Mouse (Mus musculus): Measurements from ENCODE around the gene Ntm. TPM values are rescaled to one million over a fixed set of nuclear protein-coding genes. Genes with fewer than 3 reads are reported as not detected.

Ntm gene
- total RNA-seq, 2 experiments from 2014 or later: 132 to 134 TPM

DNA sequence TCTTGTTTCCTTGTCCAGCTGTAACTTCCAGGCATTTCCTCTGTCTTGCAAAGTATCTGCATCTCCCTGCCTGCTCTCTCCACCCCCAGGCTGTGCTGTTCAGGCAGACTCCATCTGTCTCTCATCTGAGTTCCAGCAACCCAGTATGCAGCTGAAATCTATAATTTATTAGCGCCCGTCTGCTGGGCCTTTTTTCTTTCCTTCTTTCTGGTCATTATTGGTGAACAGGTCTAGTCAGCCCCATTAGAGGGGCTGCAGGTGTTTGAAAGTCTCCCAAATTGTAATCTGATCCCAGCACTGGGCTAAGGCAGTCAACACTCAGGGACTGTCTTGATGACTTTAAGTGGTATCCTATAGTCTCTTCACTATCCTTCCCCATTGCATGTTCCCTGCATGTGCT, 352.1 kb downstream of the Ntm start:
- no peak for DNase-seq (ENCODE audit: extremely low spot score in 1 of 2, low spot score in 1 of 2)

DNA sequence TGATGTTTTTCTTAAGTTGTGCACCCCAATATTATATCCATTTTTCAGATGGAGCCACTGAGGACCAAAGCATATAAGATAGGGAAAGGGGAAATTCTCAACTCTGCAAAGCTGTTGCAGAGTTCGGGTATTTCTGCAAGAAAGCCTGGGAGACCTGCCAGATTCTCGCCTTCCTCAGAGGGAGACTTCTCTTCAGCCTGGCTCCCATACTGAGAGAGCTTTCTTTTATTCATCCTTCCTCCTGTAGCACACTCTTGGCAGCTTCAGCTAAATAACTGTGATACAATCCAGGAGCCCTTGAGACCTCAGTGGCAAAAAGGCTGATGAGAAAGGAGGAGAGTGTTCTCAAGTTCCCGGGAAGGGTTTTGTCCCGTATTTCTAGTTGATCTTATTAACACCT, 365.3 kb downstream of the Ntm start:
- no peak for DNase-seq (ENCODE audit: extremely low spot score in 1 of 2, low spot score in 1 of 2)

DNA sequence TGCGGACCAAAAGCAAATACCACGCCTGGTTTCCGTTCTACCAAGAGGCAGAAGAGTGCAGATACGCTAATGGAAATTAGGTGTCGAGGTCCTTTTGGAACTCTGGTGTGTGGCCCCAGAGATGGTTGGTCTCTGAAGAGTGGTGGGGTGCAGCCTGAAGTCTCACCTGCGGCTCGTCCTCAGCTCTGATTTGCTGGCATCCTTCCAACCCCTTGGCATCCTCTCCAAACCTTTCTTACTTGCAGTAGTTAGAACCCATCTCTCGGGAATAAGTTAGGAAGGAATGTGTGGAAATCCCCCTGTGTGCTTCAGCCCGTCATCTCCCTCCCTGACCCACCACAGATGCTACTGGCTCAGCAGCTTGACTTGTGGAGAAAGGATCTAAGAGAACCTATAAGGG, 367.6 kb downstream of the Ntm start:
- DNase-seq (ENCODE audit: extremely low spot score in 1 of 2, low spot score in 1 of 2): no peak

DNA sequence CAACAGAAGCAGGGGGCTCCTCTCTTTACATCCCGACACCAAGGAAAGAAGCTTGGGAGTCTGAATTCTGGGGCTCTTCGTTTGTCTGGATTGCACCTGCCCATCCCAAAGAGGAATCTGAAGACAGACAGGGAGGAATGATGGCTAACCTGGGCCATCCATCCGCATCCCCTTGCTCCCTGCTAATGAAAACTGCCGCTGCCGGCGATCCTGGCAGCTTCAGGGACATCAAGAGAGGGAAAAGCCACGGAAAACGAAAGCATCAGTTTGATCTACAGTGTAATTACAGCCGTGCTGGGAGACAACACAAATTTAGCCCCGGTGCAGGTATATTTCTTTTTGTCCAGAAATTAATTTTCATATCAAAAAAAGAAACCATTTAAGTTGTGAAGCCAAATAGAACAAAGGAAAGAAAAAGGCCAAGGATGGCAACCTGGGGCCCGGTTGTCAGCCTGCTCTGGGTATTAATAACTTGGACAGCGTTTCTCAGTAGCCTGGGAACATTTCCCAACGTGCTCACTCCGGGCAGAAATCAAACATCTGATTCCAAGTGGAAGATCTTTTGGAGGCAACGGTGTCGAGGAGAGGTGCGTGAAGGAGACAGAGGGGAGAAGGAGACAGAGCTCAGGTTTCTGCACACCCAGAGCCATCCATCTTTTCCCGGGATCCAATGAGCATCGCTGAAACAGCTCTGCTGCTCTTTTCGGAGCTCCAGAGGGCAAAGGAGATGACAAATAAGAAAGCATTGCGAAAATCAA, 368.2 kb downstream of the Ntm start:
- DNase-seq (ENCODE audit: extremely low spot score in 1 of 2, low spot score in 1 of 2): no peak

DNA sequence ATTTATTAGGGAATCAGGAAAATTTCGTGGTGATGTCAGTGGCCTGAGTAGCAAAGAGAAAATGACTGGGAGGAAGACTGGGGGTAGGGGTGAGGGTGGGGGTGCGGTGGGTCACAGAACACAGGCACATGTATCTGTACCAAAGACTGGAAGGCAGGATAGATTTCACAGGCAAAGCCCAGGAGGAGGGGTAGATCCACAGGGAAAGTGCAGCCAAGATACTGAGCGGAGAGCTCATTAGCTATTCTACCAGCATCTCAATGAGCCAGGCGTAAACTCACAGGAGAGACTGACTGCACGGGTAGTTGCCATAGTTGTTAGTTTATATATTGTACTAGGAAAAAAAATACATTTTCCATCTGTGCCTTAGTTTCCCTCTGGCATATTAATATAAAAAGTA, 375.6 kb downstream of the Ntm start:
- no peak for DNase-seq (ENCODE audit: extremely low spot score in 1 of 2, low spot score in 1 of 2)

DNA sequence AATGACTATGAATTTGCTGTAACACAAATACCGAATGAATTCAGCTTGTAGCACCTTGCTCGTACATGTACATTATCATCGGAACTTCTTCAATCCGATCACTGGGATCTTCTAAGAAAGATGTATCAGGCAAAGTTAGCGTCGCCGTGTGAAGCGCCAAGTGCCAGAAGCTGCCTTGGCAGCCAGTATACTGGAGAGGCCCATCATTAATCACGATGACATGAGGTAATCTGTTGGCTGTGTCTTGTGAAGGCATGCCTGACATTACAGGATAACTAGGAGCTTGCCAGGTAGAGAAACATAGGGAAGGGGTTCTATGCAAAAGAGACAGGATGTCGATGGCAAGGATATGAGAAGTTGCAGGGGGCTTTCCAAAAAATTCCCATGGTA, 376.6 kb downstream of the Ntm start:
- DNase-seq (ENCODE audit: extremely low spot score in 1 of 2, low spot score in 1 of 2): no peak

DNA sequence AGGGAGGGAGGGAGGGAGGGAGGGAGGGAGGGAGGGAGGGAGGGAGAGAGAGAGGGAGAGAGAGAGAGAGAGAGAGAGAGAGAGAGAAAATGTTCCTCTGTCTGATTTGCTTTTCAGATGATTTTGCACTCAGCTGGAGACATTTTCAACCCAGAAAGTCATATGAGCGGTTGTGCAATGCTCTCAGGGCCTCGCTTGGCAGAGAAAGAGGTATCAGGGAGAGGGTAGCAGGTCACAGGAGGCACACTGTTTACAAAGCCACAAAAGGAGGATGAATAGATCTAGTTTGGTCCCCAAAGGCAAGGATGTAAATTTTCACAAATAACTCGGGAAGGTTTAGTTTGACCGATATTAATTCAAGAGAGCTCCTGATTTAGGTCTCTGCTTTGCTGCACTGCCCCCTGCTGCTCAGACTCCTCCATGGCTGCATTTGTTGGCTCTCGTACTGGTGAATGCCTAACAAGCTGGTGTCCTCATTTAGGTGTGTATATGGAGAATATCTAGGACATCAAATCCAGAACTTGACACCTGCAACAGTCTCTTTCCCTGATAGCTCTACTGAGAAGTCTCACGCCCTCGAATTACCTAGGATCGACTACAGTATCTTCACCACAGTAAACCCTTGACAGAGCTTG, 377.1 kb downstream of the Ntm start:
- peak; percentile 52 to 80 for DNase-seq (ENCODE audit: extremely low spot score in 1 of 2, low spot score in 1 of 2)

DNA sequence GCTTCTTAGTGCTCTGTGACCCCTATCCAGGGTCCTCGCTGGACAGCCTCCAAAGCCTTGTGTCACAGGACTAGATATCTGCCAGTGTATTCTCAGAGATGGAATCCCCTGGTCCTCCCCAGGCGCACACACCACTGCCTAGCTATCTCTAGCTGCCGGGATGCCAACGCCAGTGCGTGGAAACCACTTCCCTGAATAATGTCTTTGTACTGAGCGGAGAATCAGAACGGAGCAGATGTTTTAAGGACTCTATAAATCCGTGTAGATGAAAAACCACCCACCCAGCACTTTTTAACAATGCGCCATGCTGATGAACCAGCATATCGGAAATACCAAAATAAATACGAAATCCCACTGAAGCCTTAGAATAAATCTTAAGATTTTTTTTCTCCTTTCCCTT, 384.7 kb downstream of the Ntm start:
- DNase-seq (ENCODE audit: extremely low spot score in 1 of 2, low spot score in 1 of 2): no peak

DNA sequence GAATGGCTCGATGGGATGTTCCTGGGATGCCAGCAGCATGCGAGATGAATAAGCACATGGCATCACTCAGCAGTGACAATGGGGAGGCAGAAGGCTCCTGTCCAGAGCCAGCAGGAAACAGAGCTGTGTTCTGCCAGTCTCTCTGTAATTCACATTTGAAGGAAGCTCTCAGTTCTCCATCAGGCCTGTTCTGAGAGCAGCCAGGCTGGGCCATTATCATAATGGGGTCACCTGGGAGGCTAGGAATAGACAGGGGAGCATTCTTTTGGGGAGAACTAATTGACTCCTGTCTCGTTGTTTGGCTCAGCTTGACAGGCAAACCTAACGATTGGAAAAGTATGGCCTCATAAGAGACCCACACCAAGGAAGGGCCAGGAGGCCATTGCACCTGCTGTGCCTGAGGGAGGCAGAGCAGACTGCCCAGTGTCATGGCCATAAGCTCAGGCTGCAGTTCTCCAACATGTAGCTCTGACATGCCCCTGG, 386.8 kb downstream of the Ntm start:
- no peak for DNase-seq (ENCODE audit: extremely low spot score in 1 of 2, low spot score in 1 of 2)

DNA sequence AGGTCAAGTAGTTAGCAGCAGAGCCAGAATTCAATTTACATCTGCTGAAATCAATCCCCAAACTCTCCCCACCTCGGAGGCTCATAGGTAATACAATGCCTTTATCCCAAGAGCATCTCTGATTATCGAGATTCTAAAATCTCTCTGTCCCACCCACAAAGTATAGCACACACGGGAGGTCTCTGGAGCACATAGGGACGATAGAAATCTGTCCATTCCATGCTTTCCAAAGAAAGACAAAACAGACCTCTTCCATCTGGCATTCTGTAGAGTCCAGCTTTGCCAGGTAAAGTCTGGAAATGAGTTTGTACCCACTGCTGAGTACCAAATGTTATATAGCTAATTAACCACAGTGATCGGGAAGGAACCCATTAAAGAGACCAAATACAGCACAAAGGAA, 388.4 kb downstream of the Ntm start:
- no peak for DNase-seq (ENCODE audit: extremely low spot score in 1 of 2, low spot score in 1 of 2)

DNA sequence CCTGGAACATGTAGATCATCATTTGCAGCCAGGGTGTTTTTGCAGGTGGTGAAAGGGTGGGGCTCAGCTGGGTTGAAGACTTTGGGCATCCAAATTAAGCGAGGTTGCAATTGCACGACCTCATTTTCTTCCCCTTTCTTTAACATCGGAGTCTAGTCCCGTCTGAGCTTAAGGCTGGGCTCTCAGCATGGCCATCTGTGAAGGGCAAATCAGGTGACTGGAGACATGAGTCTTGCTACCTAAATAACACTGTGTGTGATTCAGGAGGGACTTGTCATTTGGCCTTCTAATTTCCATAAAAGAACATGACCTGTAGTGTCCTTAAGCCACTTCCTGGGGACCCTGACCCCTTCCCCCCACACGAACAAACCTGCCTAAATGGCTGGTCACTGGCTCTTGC, 394.4 kb downstream of the Ntm start:
- DNase-seq (ENCODE audit: extremely low spot score in 1 of 2, low spot score in 1 of 2): no peak

DNA sequence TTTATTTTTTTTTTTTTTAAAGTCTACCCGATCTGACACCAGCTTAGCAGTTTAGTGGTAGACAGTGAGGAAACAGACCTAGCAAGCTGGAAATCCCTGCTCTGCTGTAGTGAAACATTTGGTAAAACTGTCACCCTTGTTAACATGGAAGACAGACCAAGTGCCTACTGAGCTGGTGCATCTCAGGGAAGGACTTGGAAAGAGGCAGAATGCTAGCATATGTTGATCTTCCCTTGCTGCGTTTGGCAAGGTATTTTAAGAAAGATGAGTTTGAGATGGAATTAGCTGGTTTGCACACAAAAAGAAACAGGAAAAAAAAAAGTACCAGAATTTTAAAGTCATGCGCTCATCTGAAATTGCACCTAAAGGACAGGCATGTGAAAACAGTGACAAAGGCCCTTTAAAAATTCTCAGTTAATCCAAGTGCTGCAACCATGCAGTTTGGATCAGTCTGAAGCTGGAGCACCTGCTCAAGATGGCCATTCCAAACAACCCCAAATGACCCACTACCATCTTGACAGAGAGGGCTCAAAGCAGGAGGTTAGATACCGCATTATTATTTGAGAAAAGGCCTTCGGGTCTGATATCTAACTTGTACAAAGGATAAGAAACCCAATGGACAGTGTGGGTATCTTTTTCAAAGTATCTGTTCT, 400.4 kb downstream of the Ntm start:
- DNase-seq (ENCODE audit: extremely low spot score in 1 of 2, low spot score in 1 of 2): no peak

DNA sequence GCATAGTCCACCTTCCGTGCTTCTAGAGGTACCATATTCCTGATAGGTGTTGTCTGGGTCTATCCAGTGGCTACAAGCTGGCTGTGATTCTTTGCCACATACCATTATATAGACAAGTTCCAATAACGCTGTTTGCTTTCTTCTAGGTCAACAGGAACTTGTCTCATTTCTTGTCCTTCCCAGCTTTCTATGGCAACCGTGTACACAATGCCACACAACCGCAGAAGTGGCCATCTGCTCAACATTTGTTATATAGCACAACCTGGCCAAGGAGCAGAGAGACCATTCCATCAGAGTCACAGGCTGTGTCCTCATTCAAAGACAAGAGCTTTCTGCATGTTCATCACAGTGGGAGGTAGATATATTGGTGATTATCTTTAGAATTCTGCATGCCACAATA, 404.0 kb downstream of the Ntm start:
- DNase-seq (ENCODE audit: extremely low spot score in 1 of 2, low spot score in 1 of 2): no peak

DNA sequence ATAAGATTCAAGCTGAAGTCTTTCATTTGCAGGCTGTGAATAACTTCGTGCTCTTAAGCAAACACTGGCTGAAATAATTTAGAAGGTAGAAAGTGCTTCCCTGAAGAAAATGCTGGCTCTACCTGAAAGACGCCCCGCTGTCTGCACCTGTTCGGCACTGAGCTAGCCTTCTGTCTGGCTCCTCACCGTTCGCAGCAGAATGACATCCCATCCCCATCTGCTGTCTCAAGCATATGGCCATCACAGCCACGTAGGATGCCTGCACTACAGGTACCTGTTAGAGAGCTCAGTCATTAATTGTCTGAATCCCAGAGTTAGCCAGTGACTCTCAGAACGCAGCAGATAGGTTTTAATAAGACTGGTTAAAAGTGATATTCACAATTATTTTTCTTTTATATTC, 412.4 kb downstream of the Ntm start:
- no peak for DNase-seq (ENCODE audit: extremely low spot score in 1 of 2, low spot score in 1 of 2)

DNA sequence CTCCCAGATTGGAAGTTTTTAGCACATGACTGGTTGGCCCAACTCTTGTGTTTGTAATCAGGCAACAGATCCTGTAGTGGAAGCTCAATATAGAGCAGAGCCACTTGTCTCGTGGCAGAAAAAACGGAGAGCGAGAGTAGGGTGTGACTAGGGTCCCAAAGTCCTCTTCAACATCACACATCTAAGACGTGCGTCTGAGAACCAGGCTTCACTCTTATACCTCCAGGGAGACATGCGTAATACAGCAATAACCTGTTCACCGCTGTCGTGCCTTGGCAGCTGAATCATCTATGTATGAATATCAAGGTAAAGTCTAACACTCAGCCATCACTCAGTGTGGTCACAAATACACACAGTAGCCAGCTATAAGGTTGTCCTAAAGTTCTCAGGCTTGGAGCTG, 412.8 kb downstream of the Ntm start:
- no peak for DNase-seq (ENCODE audit: extremely low spot score in 1 of 2, low spot score in 1 of 2)

DNA sequence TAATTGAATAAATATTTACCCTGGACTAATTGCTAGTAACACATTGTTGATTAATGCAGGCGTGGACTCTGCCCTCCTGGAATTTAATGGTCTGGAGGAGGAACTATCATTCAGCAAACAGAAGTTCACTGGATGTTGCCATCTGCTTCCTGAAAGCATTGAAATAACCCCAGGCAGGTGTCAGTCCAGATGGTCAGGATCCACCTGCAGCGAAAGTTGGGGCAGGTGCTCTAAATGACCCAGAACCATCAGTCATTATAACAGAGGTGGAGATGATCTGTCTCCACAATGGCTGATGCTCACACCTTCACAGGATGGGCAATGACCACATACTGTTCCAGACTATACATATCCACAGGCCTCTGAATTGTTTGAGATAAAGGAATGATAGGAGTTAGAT, 426.5 kb downstream of the Ntm start:
- DNase-seq (ENCODE audit: extremely low spot score in 1 of 2, low spot score in 1 of 2): no peak

DNA sequence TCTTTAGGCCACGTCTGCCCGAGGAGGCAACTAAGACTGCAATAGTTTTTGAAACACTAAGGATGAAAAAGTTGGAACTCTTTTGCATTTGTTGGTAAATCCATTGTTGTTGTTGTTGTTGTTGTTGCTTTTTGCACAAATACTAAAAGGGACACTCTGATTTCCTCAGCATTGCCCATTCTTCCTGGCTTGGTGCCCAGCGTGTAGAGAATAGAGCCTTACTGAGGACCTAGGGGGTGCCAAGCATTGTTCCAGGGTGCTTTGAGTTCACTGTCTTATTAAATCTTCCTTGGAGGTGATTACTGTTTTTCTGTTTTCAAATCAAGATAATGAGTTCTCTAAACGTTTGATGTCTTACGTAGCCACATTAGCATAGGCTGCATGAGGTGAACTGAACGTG, 428.2 kb downstream of the Ntm start:
- no peak for DNase-seq (ENCODE audit: extremely low spot score in 1 of 2, low spot score in 1 of 2)

DNA sequence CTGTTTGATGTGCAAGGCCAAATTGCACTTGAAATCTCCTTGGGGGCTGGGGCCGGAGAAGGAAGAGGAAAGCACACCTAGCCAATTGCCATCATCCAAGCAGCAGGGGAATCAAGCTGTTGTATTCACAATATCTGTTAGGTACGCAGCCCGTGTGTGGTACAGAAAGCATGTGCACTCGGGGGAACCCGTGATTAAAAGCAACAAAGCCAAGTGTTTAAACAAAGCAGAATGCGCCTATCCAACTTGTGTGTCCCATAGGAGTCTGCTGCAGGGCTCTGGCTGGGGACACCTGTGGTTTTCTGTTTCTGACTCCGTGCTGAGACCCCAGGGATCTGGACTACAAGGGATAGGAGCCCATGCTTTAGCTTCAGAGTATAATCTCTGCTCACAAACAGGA, 428.6 kb downstream of the Ntm start:
- no peak for DNase-seq (ENCODE audit: extremely low spot score in 1 of 2, low spot score in 1 of 2)

DNA sequence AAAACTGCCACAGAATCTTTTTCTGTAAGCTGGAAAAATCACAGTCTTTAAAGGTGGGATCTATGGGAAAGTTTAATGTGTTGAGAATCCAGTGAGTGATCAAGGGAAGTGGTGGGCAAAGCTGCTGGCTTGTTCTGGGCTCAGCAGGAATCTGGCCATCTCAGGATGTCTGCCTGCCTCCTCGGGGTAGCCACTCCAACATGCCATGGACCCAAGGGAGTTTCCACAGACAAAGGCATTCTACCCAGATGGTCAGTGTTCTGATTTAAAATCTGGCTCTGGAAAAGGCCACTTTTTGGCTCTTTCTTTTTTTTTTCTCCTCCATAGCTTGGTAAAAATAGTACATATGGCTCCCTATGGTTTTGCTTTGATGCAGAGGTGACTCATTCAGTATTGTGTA, 429.4 kb downstream of the Ntm start:
- DNase-seq (ENCODE audit: extremely low spot score in 1 of 2, low spot score in 1 of 2): no peak

DNA sequence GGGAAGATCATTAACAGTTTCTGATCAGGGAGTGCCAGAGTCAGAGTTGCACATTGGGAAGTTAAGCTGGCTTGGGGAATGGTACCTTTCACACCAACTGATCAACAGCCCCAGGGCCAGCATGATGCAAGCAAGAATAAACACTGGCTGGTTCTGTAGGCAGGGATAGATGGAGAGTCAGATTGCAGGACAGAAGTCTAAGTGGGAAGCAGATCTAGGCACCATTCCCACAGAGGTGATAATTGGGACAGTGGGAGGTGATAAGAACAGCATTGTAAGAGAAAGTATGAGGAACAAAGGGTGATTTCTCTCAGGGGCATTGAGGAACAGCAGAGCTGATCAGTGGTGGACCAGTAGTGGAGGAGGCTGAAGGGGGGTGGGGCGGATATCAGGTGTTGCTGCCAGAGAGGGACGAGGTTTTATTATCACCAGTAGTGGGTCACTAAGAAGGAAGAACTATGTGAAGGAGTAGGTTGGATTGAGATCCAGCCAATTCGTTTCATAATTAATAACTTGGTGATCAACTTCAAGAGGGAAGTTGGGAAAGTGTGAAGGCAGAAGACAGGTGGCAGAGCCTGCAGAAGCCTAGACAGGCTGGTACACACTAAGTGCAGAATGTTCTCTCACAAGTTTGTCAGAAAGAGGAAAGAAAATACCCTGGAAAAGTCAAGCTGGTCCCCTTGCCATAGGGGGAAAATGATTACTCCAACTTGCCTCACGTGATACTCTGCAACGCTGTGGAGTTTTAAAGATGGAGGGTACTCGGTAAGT, 431.6 kb downstream of the Ntm start:
- DNase-seq (ENCODE audit: extremely low spot score in 1 of 2, low spot score in 1 of 2): no peak

DNA sequence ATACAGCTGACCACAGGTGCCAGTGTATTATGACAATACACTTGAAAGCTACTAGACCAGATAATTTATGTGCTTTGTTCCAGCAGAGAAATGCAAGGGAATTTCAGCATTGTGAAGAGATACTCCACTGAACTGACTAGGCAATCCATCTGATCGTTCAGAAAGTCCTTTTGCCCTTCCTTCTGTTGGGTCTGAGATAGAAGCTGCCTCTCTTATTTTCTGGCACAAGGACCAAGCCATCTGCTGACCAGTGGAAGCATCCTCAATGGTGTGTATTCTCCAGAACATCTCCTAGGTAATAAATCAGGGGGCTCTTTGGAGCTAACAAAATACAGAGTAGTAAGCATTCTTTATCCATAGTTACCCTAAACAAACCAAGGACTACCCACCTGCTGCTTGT, 438.8 kb downstream of the Ntm start:
- no peak for DNase-seq (ENCODE audit: extremely low spot score in 1 of 2, low spot score in 1 of 2)
